Mouse (Mus musculus) CD4-positive helper T cell, adult 2 months (primary cell): ENCODE measurements at regions not wholly inside any gene's neighbourhood (a gene's known extent, or its start where the extent isn't known, plus 50 kb on each side); places are given as distances from the start of the nearest gene placed in this dataset.

ENCODE experiments used
- DNase-seq: peaks from one replicate; pipeline ENCODE4 v3.0.0-alpha.2; 2012; ENCODE audit warnings: low read depth, missing footprints, low spot score

DNA sequence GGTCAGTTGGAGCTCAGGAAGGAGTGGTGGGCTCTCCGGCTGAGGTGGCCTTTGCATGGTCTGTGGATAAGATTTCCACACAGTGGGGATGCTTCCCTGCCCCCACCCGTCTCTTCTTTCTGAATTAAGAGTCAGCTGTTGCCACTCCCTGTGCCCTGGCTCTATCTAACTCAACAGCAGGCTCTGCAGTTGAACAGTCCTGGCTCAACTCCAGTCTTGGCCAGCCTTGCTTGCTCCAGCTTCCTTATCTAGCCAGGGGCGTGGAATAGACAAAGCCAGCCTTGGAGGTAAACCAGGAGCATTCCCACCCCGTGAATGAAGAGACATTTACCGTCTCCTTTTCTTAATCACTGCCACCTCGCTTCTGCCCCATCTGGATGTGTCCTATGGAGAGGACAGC is 89.7 kb downstream of the Mn1 start:
- DNase-seq = no peak

DNA sequence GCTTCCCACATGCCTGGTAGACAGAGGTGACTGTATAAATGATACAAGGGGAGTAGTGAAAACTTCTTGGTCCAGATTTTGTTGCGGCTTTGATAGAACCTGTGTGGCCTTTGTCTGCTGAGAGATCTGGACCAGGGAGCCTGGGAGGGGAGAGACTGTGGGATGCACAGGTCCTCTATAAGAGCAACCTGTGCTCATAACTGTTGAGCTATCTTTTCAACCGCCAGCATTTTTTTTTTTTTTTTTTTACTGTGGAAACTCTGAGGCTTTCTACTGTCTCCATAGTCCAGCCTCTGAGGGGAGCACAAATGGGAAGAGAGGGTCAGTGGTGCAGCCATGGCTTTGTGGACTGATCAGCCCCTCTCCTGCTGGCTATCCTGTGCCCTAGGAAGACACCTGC is 90.2 kb downstream of the Mn1 start:
- no peak for DNase-seq

DNA sequence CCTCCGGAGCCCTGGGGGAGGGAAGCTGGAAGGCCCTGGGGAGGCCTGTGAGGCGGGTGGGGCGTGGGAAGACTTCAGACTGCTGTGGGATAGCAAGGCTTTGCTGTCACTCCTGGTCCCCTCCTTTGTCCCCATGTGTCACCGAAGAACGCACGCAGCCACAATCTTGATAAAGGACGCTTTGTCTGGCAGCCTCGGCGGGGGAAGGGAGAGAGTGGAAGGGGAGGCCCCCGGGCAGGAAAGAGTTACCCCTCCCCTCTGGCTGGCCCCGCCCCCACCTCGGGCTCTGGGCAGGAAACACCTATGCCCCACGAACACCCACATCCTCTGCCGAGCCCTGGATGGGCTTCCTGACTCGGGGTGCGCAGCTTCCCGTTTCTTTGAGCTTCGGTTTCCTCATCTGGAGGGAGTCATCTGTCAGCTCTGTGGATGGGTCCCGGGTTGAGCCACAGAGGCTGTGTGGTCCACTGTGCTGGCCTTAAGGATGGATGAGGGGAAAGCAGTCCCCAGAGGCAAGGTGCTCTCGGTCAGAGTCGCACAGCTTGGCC is 91.9 kb downstream of the Mn1 start:
- peak; percentile 93 for DNase-seq

DNA sequence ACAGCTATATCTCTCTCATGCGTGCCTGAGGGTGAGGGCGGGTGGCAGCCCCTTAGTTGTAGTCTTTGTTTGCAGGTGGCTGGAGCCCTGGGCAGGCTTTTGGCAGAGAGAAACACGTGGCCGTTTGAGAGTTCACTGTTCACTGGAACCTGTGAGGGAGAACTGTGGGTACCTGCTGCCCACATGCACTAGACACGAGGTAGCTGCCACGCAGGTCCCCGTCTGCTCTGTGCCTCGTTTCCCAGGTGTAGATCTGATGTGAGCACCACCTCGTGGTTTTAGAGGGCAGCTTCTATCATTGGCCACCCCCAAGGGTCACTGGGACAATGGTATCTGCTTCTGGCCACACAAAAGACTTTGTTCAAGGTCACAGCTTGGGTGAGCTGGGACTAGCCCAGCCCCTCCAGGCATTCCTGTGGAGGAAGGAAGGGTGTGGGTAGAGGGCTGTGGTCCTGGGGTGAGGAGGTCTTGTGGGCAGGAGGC is 92.5 kb downstream of the Mn1 start:
- DNase-seq = no peak

DNA sequence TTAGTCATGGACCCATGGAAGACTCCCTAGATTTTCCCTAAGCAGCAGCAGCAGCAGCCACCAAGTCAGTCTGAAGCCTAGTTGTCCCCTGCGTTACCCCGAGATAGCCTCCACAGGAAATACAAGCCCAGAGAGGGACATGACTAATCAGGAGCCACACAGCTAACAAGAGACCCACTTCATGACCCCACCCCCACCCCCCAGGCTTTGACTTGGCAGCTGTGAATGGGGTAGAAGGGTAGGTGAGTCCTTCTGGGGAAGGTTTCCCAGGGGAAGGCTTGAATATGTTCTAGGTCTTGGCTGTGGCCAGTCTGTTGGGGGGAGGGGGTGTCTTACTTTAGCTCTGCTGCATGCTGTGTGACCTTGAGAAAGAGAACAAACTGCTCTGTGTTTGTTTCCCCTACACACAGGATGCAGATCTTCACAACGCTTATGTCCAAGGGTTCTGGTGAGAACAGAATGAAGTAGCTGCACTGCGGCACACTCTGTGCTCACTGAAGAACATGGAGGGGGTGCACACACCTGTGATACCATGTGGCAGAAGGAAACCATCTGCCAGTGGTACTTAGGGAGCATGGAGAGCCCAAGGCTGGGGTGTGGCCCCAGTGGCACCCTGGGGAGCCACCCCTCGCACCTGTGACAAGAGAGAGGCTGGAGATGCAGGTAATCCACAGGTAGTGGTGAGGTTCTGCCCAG is 93.2 kb downstream of the Mn1 start:
- DNase-seq = peak; percentile 51

DNA sequence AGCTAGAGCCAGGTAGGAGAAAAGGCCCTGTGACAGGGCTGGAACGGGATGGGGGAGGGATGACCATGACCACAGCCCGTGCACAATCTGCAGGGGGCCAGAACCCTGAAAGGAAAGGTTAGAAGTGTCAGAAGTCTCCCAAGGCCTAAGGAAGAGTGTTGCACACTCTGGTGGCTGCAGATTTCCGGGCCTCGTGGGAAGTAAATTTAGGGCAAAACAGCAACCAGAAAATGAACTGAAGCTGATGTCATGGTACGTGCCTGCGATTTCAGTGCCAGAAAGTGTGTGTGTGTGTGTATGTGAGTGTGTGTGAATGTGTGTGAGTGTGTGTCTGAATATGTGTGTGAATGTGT is 93.7 kb downstream of the Mn1 start:
- peak; percentile 31 for DNase-seq

DNA sequence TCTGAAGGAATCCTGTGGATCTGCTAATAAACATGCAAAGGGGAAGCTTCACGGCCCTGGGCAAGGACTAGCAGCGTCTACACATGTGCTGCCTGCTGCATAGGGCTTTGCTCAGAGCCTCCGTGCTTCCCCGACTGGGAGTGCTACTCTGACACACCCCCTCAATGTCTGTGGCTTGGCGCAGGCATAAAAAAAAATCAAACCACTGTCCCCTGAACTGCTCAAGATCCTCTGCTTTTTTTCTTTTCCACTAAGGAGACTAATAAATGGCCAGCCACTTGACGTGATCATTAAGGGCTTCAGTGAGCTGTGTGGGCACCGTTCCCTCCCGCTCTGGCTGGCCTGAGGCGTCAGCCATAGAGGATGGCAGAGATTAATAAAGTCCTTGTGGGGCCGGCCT is 94.8 kb downstream of the Mn1 start:
- DNase-seq = no peak

DNA sequence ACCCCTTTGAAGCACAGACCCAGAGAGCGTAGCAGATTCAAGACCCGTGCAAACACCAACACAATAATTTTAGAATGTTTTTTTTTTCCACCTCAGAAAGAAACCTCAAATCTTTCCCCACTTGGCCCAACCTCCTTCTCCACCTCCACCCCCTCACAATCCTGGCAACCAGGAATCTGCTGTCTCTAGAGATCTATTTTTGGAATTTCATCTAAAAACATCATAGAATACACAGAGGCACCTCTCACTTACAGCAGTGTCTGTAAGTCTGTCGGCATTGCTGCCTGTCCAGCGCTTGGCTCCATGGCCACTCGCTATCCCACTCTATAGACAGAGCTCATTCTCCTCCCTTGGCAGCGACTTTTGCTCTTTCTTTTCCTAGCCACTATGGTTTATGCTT is 96.8 kb downstream of the Mn1 start:
- no peak for DNase-seq

DNA sequence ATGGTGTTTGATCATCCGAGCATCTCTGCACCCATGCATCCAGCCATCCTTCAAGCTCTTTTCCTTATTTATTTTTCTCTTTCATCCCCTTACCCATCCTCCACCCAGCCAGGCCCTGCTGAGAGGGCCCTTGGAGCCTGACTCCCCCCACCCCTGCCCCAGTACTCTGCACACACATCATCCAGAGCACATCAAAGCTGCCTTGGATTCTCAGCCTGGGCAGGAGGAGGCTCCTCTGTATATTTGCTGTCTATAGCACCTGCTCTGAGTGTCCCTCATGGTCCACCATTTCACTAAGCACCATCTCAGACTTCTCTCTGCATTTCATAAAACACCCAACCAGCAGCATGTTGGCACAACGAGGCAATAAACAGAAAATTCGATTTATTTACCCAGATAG is 101.9 kb downstream of the Mn1 start:
- no peak for DNase-seq

DNA sequence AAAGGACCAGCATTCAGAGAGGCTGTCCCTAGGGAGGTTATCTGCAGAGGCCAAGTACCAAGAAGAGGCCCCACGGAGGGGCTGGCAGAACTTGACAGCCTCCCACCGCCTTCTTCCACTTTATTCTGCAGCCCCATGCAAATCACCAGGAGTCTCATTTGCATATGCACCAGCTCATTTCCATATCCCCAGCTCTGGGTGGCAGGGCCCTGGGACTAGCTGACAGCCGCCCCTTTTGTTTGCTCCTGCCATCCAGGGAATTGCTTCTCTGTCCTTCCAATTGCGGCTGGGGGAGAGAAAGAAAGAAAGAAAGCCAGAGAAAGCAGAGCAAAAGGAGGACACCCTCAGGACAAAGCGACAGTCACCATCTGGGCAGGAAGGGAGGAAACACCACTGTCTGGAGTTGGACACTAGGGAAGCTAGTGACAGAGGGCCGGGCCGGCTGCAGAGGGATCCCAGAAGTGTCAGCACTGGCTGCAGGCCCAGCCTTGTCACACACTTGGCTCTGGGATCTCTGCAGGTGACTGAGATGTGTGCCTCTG is 102.4 kb downstream of the Mn1 start:
- DNase-seq = no peak

DNA sequence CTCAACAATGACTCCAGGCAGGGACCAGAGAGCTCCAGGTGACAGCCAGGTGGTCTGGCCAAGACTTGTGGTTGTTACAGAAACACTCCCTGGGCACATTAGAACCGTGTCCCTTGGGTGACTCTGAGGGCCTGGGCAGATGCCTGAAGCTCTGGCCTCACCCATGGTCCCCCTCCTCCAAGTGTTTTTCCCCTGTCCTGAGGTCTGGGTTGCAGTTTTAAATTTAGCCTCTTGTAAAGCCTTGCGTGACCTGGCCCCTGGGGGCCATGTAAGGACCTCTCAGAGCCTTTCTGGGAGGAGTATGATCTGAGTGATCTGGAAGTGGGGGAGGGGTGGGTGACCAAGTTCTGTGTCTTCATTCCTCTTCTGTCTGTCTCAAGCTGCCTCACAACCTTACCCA is 104.7 kb downstream of the Mn1 start:
- DNase-seq = no peak

DNA sequence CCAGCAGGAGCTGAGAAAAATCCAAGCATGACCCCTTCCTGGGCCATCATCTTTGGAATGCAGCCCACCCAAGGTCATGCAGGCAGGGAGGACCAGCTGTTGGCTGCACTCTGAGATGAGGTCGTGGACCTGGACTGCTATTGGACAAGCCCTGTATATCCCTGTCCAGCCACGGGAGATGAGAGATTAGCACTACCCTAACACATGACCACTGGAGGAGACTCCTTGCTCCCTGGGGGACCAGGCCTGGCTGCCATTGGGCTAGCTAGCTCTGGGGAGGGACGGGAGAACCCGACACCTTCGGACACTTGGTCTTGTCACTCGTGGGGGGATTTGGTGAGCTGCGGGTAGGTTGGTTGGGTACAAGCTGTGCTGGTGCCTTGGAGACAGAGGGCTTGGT is 105.4 kb downstream of the Mn1 start:
- no peak for DNase-seq

DNA sequence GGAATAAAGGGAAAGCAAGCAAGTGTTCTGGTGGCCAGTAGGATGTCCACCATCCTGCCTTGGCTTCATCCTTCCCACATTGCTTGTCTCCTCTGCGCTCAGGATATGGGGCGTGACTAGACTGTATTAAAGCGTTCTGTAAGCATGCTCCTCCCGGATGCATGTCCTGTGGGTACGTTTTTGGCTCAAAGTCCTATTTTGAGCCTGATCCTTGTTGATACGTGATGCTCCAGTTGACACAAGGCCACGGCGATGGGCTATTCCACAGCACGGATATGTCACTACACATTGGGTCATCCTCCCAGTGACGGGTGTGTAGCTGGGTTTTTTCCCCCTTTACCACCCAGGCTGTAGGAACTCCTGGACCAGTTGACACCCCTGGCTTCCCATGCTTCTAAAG is 110.6 kb downstream of the Mn1 start:
- no peak for DNase-seq

DNA sequence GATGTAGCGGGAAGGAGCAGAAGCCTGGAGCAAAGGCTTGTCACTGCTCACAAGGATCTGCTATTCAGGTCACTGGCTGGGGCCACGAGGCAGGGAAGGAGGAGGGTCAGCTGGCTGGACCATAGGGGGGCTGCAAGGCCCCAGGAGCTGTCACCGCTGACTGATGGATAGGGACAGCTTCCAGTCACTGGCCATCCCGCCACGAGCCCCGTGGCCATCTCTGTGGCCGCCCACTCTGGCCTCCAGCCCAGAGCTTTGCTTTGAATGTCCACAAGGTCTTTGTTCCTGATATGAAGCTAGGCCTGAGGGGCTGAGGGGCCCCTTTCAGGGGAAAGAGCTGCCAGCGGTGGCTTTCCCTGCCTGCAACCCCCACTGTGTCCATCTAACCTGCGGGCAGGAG is 111.9 kb downstream of the Mn1 start:
- no peak for DNase-seq

DNA sequence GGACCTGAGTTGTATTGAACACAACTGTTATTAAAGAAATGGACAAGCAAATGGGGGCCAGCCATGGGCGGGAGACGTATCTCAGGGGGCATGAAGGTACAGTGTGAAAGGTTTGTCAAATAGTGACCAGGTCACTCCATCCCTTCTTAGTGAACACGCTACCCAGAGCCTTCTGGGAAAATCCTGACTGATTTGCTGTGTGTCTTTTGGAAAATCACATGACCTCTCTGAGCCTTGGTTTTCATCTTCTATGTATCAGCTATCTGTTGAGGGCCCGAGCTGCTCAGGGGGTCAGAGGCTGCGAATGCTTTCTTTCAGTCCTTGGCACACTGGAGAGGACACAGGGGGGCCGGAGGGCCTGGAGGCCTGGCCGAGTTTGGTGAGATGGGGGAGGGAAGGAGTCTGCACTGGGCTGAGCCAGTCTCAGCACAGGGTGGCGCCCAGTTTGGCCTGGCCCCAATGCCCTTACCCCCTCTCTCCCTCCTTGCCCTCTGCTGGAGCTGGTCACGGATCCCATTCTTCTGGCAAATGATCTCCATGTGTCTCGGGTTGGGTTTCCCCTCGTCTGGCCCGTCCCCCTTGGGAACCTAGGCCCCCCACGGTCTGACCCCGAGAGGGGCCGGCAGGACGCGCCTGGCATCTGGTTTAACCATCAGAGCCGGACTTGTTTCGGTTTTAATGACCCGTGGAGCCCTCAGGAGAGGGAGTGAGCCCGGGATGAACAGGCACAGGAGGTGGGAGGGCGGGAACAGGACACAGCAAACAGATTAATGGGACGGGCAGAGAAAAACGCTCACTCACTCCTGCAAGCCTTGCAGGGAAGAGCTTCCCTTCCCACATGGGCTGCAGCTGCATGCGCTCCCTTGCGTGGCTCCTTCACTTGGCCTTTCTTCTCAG is 113.7 kb downstream of the Mn1 start:
- no peak for DNase-seq

DNA sequence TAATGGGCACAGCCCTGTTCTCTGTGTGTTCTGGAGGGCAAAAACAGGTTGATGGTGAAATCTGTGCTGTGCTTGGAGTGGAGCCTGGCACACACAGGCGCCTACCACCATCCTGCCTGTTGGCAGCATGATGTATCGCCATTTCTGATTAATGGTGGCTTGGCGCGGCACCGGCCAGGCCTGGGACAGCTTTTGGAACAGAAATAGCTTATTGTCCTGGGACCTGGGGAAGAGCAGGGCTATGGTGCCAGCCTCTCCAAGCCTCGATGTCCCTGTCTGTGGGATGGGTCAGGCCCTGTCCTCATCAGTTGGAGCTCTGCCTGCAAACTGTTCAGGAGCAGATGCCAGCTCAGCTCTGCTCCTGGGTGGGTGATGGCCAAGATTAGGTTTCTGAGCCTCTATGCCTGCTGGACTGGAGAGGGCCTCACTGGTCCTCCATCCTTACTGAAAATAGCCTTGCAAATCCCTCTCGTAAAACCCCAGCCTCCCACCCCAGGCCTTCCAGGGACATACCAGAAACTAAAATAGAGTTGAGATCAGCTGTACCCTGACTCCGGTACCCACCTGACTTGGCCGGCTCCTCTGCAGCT is 115.4 kb downstream of the Mn1 start:
- no peak for DNase-seq

DNA sequence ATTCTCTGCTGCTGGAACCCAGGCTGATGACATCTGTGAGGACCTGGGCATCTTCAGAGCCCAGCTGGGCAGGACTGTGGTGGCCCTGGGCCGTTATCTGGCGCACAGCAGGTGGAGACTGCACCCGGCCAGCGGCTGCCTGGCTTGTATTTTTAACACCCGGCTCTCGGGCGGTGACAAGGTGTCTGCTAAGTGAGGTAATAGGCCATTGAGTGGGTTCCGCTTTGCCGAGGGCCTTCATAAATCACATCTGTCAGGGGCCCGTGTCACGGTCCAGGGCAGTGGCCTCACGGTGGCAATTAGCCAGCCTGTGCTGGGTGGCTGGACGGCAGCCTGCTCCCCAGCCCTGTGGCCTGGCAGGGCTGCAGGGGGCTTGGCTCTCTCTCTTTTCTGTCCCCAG is 118.8 kb downstream of the Mn1 start:
- no peak for DNase-seq

DNA sequence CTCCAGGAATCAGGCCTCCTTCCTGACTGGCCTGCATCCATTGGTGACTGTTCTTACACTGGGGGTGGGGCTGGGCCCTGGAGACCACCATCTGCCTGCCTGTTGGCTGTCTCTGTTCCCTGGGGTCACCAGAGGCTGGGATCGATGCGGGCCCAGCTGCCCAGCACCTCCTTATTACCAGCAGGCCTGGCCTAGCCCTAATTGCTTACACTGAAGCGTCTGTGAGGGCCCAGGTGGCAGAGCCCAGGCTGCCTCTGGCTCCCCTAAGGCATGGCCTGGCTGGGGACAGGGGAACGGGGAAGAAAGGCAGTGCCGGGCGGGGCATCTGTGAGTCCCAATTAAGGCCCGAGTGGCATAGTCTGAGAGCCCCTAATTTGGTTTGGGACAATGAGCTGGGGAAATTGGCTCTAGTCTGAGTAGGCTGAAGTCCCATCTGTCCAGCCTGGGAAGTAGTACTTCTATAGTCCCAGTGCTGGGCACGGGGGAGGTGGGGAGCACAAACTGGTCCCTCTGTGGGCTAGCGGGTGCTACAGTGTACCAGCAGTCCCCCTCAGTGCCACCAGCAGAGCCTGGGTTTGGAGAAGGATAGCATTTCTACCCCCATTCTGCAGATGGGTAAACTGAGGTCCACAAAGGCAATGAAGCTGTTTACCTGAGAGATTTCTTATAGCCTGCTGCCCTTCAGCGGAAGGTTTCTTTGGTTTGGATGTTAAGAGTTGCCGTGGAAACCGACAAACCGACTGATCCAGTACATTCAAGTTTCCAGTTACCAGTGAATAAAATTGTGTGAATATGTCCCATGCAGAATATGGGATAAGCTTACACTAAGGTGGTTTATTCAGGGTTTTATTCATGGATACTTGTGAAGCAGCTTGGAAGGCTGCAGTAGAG is 121.6 kb downstream of the Mn1 start:
- DNase-seq = no peak

DNA sequence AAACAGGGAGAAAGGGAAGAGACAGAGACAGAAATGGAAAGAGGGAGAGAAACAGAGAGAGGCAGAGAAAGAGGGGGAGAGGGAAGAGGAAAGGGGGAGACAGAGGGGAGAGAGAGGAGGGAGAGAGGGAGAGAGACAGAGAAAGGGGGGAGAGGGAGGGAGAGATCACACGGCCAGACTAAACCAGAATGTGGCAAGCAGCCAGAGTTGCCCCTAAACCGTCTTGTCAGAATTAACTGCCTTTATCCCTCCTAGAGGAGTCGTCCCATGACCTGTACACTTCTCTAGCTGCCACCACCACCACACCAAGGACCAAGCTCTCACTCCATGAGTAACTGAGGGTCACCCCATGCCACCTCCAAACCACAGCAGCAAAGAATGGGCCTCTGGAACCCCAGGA is 123.3 kb downstream of the Mn1 start:
- DNase-seq = no peak

DNA sequence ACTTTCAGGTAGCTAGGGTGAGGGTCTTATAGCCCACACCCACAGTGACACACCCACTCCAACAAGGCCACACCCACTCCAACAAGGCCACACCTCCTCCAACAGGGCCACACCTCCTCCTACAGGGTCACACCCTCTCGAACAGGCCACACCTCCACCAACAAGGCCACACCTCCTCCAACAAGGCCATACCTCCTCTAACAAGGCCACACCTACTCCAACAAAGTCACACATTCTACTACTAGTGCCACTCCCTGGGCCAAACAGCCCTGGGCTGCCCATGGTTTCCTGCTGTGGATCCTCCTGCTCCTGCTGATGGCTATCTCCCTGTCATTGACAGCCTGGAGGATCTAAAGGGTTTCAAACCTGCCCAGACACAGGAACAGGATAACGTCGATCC is 124.9 kb downstream of the Mn1 start:
- DNase-seq = no peak
